Comparison of ENCODE assay signal across 8 mouse cellular contexts in genomic region chr17:35127017-35127416, GRCm38 (mm10). TPM values are rescaled to one million over a fixed set of nuclear protein-coding genes. Genes with fewer than 3 reads are reported as not detected.
DNase-seq lines count a peak whose midpoint lies in the region; ATAC-seq and TF ChIP-seq lines count a peak whose summit lies in the region.

No protein-coding gene starts in this region.

- H3K36me3 ChIP-seq in heart, embryonic 11.5 days (ENCODE audit: control insufficient read depth, insufficient read depth, low read length): peaks cover 2% of the 10 kb centered on the region
- H3K36me3 ChIP-seq in G1E (replicated peaks): peaks cover 75% of the 10 kb centered on the region
- H3K36me3 ChIP-seq in hindbrain, embryonic 11.5 days (ENCODE audit: control insufficient read depth, insufficient read depth, low read length): no peaks in the 10 kb centered on the region
- H3K36me3 ChIP-seq in midbrain, embryonic 10.5 days: peaks cover 37% of the 10 kb centered on the region

- peak overlapping the region; percentile 89 for H3K9ac ChIP-seq in heart, embryonic 11.5 days (ENCODE audit: low read depth, low read length)
- H3K9ac ChIP-seq in hindbrain, embryonic 11.5 days (ENCODE audit: low read depth, low read length): no peak overlapping the region; the same call in 1 of the 2 replicates

- no peak for DNase-seq in heart, postnatal 25 days (ENCODE audit: low spot score)
- no peak for DNase-seq in G1E (ENCODE audit: low spot score)
- DNase-seq in hindbrain, embryonic 11.5 days (ENCODE audit: low spot score): no peak
- no peak for DNase-seq in midbrain, embryonic 10.5 days (ENCODE audit: low spot score)
- DNase-seq in gastrocnemius, postnatal 14 days: no peak
- DNase-seq in layer of hippocampus, adult 11-12 months (ENCODE audit: low spot score): no peak
- DNase-seq in adrenal gland, adult 8-10 months: no peak

- no peak for ATAC-seq in heart, embryonic 11.5 days (replicated peaks; ENCODE audit: insufficient number of reproducible peaks, low FRiP score, low TSS enrichment)
- no peak for ATAC-seq in G1E (ENCODE audit: extremely low read depth, insufficient number of reproducible peaks, low FRiP score, poor library complexity, severe bottlenecking)
- ATAC-seq in hindbrain, embryonic 11.5 days (ENCODE audit: low FRiP score): no peak

- peak overlapping the region; percentile 91 for H3K4me2 ChIP-seq in heart, embryonic 11.5 days
- peak overlapping the region; percentile 82 for H3K4me2 ChIP-seq in hindbrain, embryonic 11.5 days (replicated peaks; ENCODE audit: low read depth, low read length)

- H3K27ac ChIP-seq in heart, embryonic 11.5 days (ENCODE audit: low read depth, low read length): peak overlapping the region; percentile 80
- H3K27ac ChIP-seq in hindbrain, embryonic 11.5 days (ENCODE audit: low read depth, low read length): no peak overlapping the region
- 0 out of 2 replicates have a peak overlapping the region, but pooled peaks have one; percentile 92 for H3K27ac ChIP-seq in midbrain, embryonic 10.5 days (replicated peaks)

- no peaks in the 10 kb centered on the region for H3K27me3 ChIP-seq in heart, embryonic 11.5 days (ENCODE audit: control insufficient read depth, insufficient read depth, low read length)
- H3K27me3 ChIP-seq in G1E (ENCODE audit: insufficient read depth, low read length): no peaks in the 10 kb centered on the region
- H3K27me3 ChIP-seq in hindbrain, embryonic 11.5 days (ENCODE audit: control insufficient read depth, insufficient read depth, low read length): no peaks in the 10 kb centered on the region
- H3K27me3 ChIP-seq in midbrain, embryonic 10.5 days (ENCODE audit: low read depth, poor library complexity, severe bottlenecking): no peaks in the 10 kb centered on the region

- H3K4me3 ChIP-seq in heart, embryonic 11.5 days (ENCODE audit: low read depth, low read length): peak overlapping the region; percentile 69
- peak overlapping the region; percentile 78 for H3K4me3 ChIP-seq in G1E (ENCODE audit: low read depth, low read length)
- peak overlapping the region; percentile 60; the same call in 1 of the 2 replicates for H3K4me3 ChIP-seq in hindbrain, embryonic 11.5 days (ENCODE audit: low read depth, low read length)
- peak overlapping the region; percentile 78 for H3K4me3 ChIP-seq in midbrain, embryonic 10.5 days

- 64% methylated on average over 13 of the region's 13 CpGs for WGBS in heart, embryonic 11.5 days (ENCODE audit: insufficient replicate concordance)
- WGBS in hindbrain, embryonic 11.5 days: 69% methylated on average over 13 of the region's 13 CpGs
- WGBS in midbrain, embryonic 10.5 days: 71% methylated on average over 13 of the region's 13 CpGs

- intact Hi-C loops in heart, postnatal 25 days (cut with DNase I): no loop called here
- intact Hi-C loops in gastrocnemius, postnatal 14 days (cut with DNase I; ENCODE audit: low total_unique reads): no loop called here

- TF ChIP-seq CTCF in G1E (IDR thresholded peaks at IDR 0.05; ENCODE audit: low read depth, low read length): no peak

- H3K9me3 ChIP-seq in heart, embryonic 11.5 days (replicated peaks; ENCODE audit: control insufficient read depth, low read length): no peaks in the 10 kb centered on the region
- H3K9me3 ChIP-seq in G1E (replicated peaks): no peaks in the 10 kb centered on the region
- no peaks in the 10 kb centered on the region for H3K9me3 ChIP-seq in hindbrain, embryonic 11.5 days (ENCODE audit: control insufficient read depth, low read length)
- H3K9me3 ChIP-seq in midbrain, embryonic 10.5 days (replicated peaks): no peaks in the 10 kb centered on the region

- H3K4me1 ChIP-seq in heart, embryonic 11.5 days (ENCODE audit: control insufficient read depth, insufficient read depth, low read length): peaks cover 17% of the 10 kb centered on the region
- H3K4me1 ChIP-seq in G1E (ENCODE audit: insufficient read depth, low read depth, low read length): peaks cover 68% of the 10 kb centered on the region
- H3K4me1 ChIP-seq in hindbrain, embryonic 11.5 days (replicated peaks; ENCODE audit: control insufficient read depth, insufficient read depth, low read length): 0 out of 2 replicates have a peak, but pooled peaks cover 2% of the 10 kb centered on the region
- peaks cover 36% of the 10 kb centered on the region for H3K4me1 ChIP-seq in midbrain, embryonic 10.5 days

RNA-seq across cellular contexts. Expression of gene D17H6S53E, which starts 0.8 kb away (rescaled TPM):
- 8.4 and 10.8 TPM in 2 replicates for polyA plus RNA-seq in heart, embryonic 11.5 days (2014; fragmentation: Nextera tagmentation; extraction: Ambion mirVana)
- total RNA-seq in heart, postnatal 25 days (2021): 10 to 100 TPM; 27.0 to 27.1 TPM
- total RNA-seq in G1E (2014; fragmentation: Nextera tagmentation) (5.9 and 9.3 TPM in 2 replicates), G1E (2017) (22.1 and 24.1 TPM in 2 replicates)
- 12.5 and 12.8 TPM in 2 replicates for polyA plus RNA-seq in G1E (2012)
- 8.4 and 9.2 TPM in 2 replicates for polyA plus RNA-seq in hindbrain, embryonic 11.5 days (2014; fragmentation: Nextera tagmentation; extraction: Ambion mirVana)
- polyA plus RNA-seq in midbrain, embryonic 10.5 days (2016; fragmentation: Nextera tagmentation; extraction: Ambion mirVana): 9.5 and 9.6 TPM in 2 replicates
- 10 to 100 TPM; 14.4 to 16.1 TPM for total RNA-seq in gastrocnemius, postnatal 14 days (2021)
- 10 to 100 TPM; 29.3 to 41.2 (median 39.6) TPM for total RNA-seq in adrenal gland, adult 8-10 months (2022)

RNA-seq across cellular contexts. Expression of gene Apom, which starts 4.8 kb away (rescaled TPM):
- 2.3 and 12.9 TPM in 2 replicates for polyA plus RNA-seq in heart, embryonic 11.5 days (2014; fragmentation: Nextera tagmentation; extraction: Ambion mirVana)
- total RNA-seq in heart, postnatal 25 days (2021): not detected
- total RNA-seq in G1E (2014; fragmentation: Nextera tagmentation) (not detected in 2 replicates), G1E (2017) (0.22 and 0.23 TPM in 2 replicates)
- 0.10 and 0.11 TPM in 2 replicates for polyA plus RNA-seq in G1E (2012)
- polyA plus RNA-seq in hindbrain, embryonic 11.5 days (2014; fragmentation: Nextera tagmentation; extraction: Ambion mirVana): 0.34 and 0.49 TPM in 2 replicates
- polyA plus RNA-seq in midbrain, embryonic 10.5 days (2016; fragmentation: Nextera tagmentation; extraction: Ambion mirVana): 0.53 and 0.66 TPM in 2 replicates
- total RNA-seq in gastrocnemius, postnatal 14 days (2021): not detected
- under 1 TPM in 2 of 4 experiments, not detected in 2; 0.28 to 0.32 TPM for total RNA-seq in adrenal gland, adult 8-10 months (2022)

RNA-seq across cellular contexts. Expression of gene Csnk2b, which starts 5.2 kb away (rescaled TPM):
- polyA plus RNA-seq in heart, embryonic 11.5 days (2014; fragmentation: Nextera tagmentation; extraction: Ambion mirVana): 221 and 222 TPM in 2 replicates
- 100 to 1,000 TPM; 155 to 167 TPM for total RNA-seq in heart, postnatal 25 days (2021)
- total RNA-seq in G1E (2014; fragmentation: Nextera tagmentation): 466 and 494 TPM in 2 replicates
- 431 and 460 TPM in 2 replicates for total RNA-seq in G1E (2017)
- 74.4 and 79.6 TPM in 2 replicates for polyA plus RNA-seq in G1E (2012)
- polyA plus RNA-seq in hindbrain, embryonic 11.5 days (2014; fragmentation: Nextera tagmentation; extraction: Ambion mirVana): 299 and 310 TPM in 2 replicates
- polyA plus RNA-seq in midbrain, embryonic 10.5 days (2016; fragmentation: Nextera tagmentation; extraction: Ambion mirVana): 299 and 306 TPM in 2 replicates
- 100 to 1,000 TPM; 156 to 166 TPM for total RNA-seq in gastrocnemius, postnatal 14 days (2021)
- 100 to 1,000 TPM; 196 to 224 (median 222) TPM for total RNA-seq in adrenal gland, adult 8-10 months (2022)

RNA-seq across cellular contexts. Expression of gene Gpank1, which starts 5.8 kb away (rescaled TPM):
- 15.7 and 17.2 TPM in 2 replicates for polyA plus RNA-seq in heart, embryonic 11.5 days (2014; fragmentation: Nextera tagmentation; extraction: Ambion mirVana)
- total RNA-seq in heart, postnatal 25 days (2021): 1 to 10 TPM; 6.3 to 9.5 TPM
- total RNA-seq in G1E (2014; fragmentation: Nextera tagmentation) (38.0 and 45.9 TPM in 2 replicates), G1E (2017) (49.0 and 54.0 TPM in 2 replicates)
- polyA plus RNA-seq in G1E (2012): 87.0 and 99.4 TPM in 2 replicates
- polyA plus RNA-seq in hindbrain, embryonic 11.5 days (2014; fragmentation: Nextera tagmentation; extraction: Ambion mirVana): 22.5 and 29.7 TPM in 2 replicates
- 33.4 and 34.5 TPM in 2 replicates for polyA plus RNA-seq in midbrain, embryonic 10.5 days (2016; fragmentation: Nextera tagmentation; extraction: Ambion mirVana)
- total RNA-seq in gastrocnemius, postnatal 14 days (2021): 1 to 10 TPM; 7.0 to 7.9 TPM
- 10 to 100 TPM; 12.6 to 17.9 (median 14.5) TPM for total RNA-seq in adrenal gland, adult 8-10 months (2022)

RNA-seq across cellular contexts. Expression of gene Bag6, which starts 8.0 kb away (rescaled TPM):
- 72.5 and 77.4 TPM in 2 replicates for polyA plus RNA-seq in heart, embryonic 11.5 days (2014; fragmentation: Nextera tagmentation; extraction: Ambion mirVana)
- total RNA-seq in heart, postnatal 25 days (2021): 100 to 1,000 TPM; 222 to 232 TPM
- total RNA-seq in G1E (2014; fragmentation: Nextera tagmentation) (160 and 182 TPM in 2 replicates), G1E (2017) (60.7 and 69.5 TPM in 2 replicates)
- polyA plus RNA-seq in G1E (2012): 686 and 799 TPM in 2 replicates
- polyA plus RNA-seq in hindbrain, embryonic 11.5 days (2014; fragmentation: Nextera tagmentation; extraction: Ambion mirVana): 105 and 117 TPM in 2 replicates
- 56.6 and 67.4 TPM in 2 replicates for polyA plus RNA-seq in midbrain, embryonic 10.5 days (2016; fragmentation: Nextera tagmentation; extraction: Ambion mirVana)
- 100 to 1,000 TPM; 193 to 200 TPM for total RNA-seq in gastrocnemius, postnatal 14 days (2021)
- 100 to 1,000 TPM; 354 to 477 (median 417) TPM for total RNA-seq in adrenal gland, adult 8-10 months (2022)
